Mouse (Mus musculus): Measurements from ENCODE around the gene Gm21738. TPM values are rescaled to one million over a fixed set of nuclear protein-coding genes. Genes with fewer than 3 reads are reported as not detected.
"Not testable (repeated sequence)": the region's sequence is repeated elsewhere in the genome, so short reads cannot be mapped to it uniquely, and the experiment has no call there.

Gene Gm21738
- total RNA-seq (2021), result under 1 TPM in 1 of 2 experiments, not detected in 1; 0.52 TPM
- long read RNA-seq, experiment 1, result 0 reads
- long read RNA-seq, experiment 2, result 0 reads

- DNase-seq (ENCODE audit: low spot score in 2 of 2), result not testable (repeated sequence)
These were observed at the start of gene Gm21738 for GRCm38 (mm10) chr14:19418830-19419229. TSS of gene Gm21738 (minus strand) at chr14:19418930.

DNA sequence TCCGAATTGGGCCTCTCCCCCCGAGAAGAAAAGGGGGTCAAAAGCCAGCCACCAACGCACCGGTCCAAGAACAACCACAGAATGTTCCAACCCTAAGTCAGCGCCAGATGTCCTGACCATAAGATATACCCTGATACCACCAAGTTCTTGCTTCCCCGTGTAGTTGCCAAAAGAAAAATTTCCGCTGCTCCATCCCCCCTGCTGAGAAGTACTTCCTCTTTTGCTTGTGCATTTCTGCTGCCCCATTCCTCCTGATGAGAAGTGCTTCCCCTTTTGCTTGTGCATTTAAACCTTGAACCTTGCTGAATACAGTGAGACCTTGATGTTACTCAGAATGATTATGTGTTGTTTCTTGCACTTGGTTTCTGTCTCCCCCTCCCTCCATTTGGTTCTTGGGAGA lies 35.0 kb downstream of the Gm21738 start:
- not testable (repeated sequence) for DNase-seq (ENCODE audit: low spot score in 2 of 2)

Other genes with a start within 250 kb of the Gm21738 start
- gene Gm2244, start 131.0 kb upstream of the Gm21738 start, total RNA-seq (2021), result not detected
- 1 to 10 TPM; 1.6 to 3.6 TPM for gene Gm2237, start 166.2 kb upstream of the Gm21738 start, total RNA-seq (2021)
- gene Gm5458, start 183.7 kb upstream of the Gm21738 start, total RNA-seq (2021), result not detected

Data from gastrocnemius, postnatal 4 days (tissue).